8 mouse cellular contexts compared by ENCODE assay signal in the genomic region with DNA sequence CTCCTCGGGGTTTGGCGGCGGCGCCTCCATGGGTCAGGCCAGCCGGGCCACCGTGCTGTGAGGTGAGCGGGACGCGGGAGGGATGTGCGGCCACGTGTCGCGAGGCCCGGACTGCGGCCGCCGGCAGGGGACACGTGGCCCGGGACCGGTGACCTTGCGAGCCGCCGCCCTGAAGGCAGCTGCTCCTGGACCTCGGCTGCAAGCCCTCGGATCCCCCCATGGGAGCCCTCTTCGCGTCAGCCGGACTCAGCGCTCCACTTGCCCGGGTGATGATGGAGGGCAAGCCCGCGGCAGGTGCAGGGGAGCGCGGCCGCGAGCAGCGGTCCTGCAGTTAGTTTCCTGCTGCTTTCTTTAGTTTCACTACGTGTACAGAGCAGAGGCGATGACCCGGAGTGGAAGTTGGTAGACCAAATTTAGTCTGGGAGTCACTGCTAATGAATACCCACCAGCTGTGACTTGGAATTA. TPM values are rescaled to one million over a fixed set of nuclear protein-coding genes. Genes with fewer than 3 reads are reported as not detected.
DNase-seq lines count a peak whose midpoint lies in the region; ATAC-seq and TF ChIP-seq lines count a peak whose summit lies in the region.

No protein-coding gene starts in this region.

- no peaks in the 10 kb centered on the region for H3K9me3 ChIP-seq in midbrain, embryonic 15.5 days

- H3K4me3 ChIP-seq in left cerebral cortex, adult 2 months: peak overlapping the region; percentile 92
- peak overlapping the region; percentile 64 for H3K4me3 ChIP-seq in midbrain, embryonic 15.5 days

- H3K36me3 ChIP-seq in midbrain, embryonic 15.5 days (replicated peaks): peaks cover 13% of the 10 kb centered on the region; the same call in 1 of the 2 replicates

- intact Hi-C loops in left cerebral cortex, adult 2 months (cut with DNase I): loop anchor here (2.0 kb wide), 1 partner anchor 178 kb away; no protein-coding TSS in a partner anchor
- intact Hi-C loops in left cerebral cortex, postnatal 10 days (cut with DNase I): loop anchor here (5.0 kb wide), 2 partner anchors 118 to 178 kb away; no protein-coding TSS in a partner anchor

- peak; percentile 24 for ATAC-seq in Patski
- peak; percentile 7 for ATAC-seq in erythroblast, adult 5-6 weeks (replicated peaks; ENCODE audit: low FRiP score, poor library complexity, severe bottlenecking)
- peak; percentile 45 for ATAC-seq in inflammation-experienced regulatory T-cells, adult 6 months
- ATAC-seq in midbrain, embryonic 15.5 days (replicated peaks): peak; percentile 73

- H3K4me2 ChIP-seq in midbrain, embryonic 15.5 days: peak overlapping the region; percentile 79

- CTCF ChIA-PET in Patski (lab: Charles Lee): interaction anchor here (0.8 to 1.1 kb wide), 3 partner anchors 129 to 178 kb away, joined by 3 to 4 read pairs (median 3); no protein-coding TSS in a partner anchor

- POLR2A ChIA-PET in Patski (lab: Charles Lee): interaction anchor here (0.7 to 2.1 kb wide), 4 partner anchors 96 to 643 kb away, joined by 3 to 8 read pairs (median 4); no protein-coding TSS in a partner anchor

- H3K4me1 ChIP-seq in midbrain, embryonic 15.5 days: peaks cover 25% of the 10 kb centered on the region

- H3K27me3 ChIP-seq in Patski: peaks cover 4% of the 10 kb centered on the region
- H3K27me3 ChIP-seq in midbrain, embryonic 15.5 days (replicated peaks): no peaks in the 10 kb centered on the region

- H3K9ac ChIP-seq in midbrain, embryonic 15.5 days: peak overlapping the region; percentile 79

- WGBS in midbrain, embryonic 15.5 days: under 1% methylated on average over 40 of the region's 40 CpGs

- no peak for TF ChIP-seq CTCF in left cerebral cortex, adult 2 months (IDR thresholded peaks at IDR 0.05)
- no peak for TF ChIP-seq CTCF in Patski (IDR thresholded peaks at IDR 0.05)

- in situ Hi-C loops in Patski (cut with MboI; ENCODE audit: low pct_unique_long_range_greater_than_20kb): loop anchor here (5.0 kb wide), 1 partner anchor 173 kb away; no protein-coding TSS in a partner anchor

- peak overlapping the region; percentile 72 for H3K27ac ChIP-seq in left cerebral cortex, adult 2 months
- peak overlapping the region; percentile 91 for H3K27ac ChIP-seq in midbrain, embryonic 15.5 days

- no peak for DNase-seq in left cerebral cortex, adult 2 months (ENCODE audit: extremely low spot score in 1 of 2, low spot score in 2 of 2)
- no peak for DNase-seq in left cerebral cortex, postnatal 10 days (ENCODE audit: extremely low spot score in 1 of 2, low spot score in 2 of 2)
- DNase-seq in Patski (ENCODE audit: low read depth, low spot score): peak; percentile 22
- DNase-seq in right cerebral cortex, adult 2 months (ENCODE audit: low spot score in 2 of 2): no peak
- DNase-seq in spleen, postnatal 14 days (ENCODE audit: low spot score in 2 of 2): no peak

RNA-seq across cellular contexts. Expression of gene Odc1, which starts 0.5 kb away (rescaled TPM):
- total RNA-seq in left cerebral cortex, adult 2 months (2021): 10 to 100 TPM; 67.2 to 68.6 TPM
- 10 to 100 TPM; 82.2 to 85.0 TPM for total RNA-seq in left cerebral cortex, postnatal 10 days (2021)
- 541 TPM for polyA plus RNA-seq in Patski (2021)
- 578 and 641 TPM in 2 replicates for total RNA-seq in erythroblast, adult 5-6 weeks (2015; ENCODE audit: low replicate concordance)
- 1,162 and 1,709 TPM in 2 replicates for total RNA-seq in erythroblast, adult 5-6 weeks (2017; ENCODE audit: low replicate concordance)
- polyA plus RNA-seq in inflammation-experienced regulatory T-cells, adult 6 months (2017; shearing (Covaris generic)): 10 to 100 TPM; 15.3 to 37.6 (median 24.0) TPM
- polyA plus RNA-seq in midbrain, embryonic 15.5 days (2015; fragmentation: Nextera tagmentation; extraction: Ambion mirVana): 138 and 148 TPM in 2 replicates

Comparison
In these comparisons a context has a peak if more than half of its experiments do, and no peak if none do; other contexts are left out.
1. ATAC-seq: peak in every context shown above with its lines; median percentile 73 in midbrain, embryonic 15.5 days; 45 in inflammation-experienced regulatory T-cells, adult 6 months; 24 in Patski; 7 in erythroblast, adult 5-6 weeks.
2. RNA of gene Odc1, which starts 0.5 kb away (total RNA-seq): 578 to 1,709 TPM in erythroblast, adult 5-6 weeks; 82.2 to 85.0 TPM in left cerebral cortex, postnatal 10 days and 67.2 to 68.6 TPM in left cerebral cortex, adult 2 months; every median in the first group is over 4 times any median in the second.